Mouse (Mus musculus) stomach, postnatal 0 days (tissue): ENCODE results near the gene Prkcsh.

Experiments used
- CTCF ChIP-seq: IDR thresholded peaks from 2 replicates; pipeline ENCODE4 v1.5.1; 2016; ENCODE audit warnings: antibody characterized with exemption, low read depth, mild to moderate bottlenecking, moderate library complexity
- EP300 ChIP-seq: optimal IDR thresholded peaks from 2 replicates; pipeline ENCODE3; 2016; ENCODE audit warnings: antibody characterized with exemption

DNA sequence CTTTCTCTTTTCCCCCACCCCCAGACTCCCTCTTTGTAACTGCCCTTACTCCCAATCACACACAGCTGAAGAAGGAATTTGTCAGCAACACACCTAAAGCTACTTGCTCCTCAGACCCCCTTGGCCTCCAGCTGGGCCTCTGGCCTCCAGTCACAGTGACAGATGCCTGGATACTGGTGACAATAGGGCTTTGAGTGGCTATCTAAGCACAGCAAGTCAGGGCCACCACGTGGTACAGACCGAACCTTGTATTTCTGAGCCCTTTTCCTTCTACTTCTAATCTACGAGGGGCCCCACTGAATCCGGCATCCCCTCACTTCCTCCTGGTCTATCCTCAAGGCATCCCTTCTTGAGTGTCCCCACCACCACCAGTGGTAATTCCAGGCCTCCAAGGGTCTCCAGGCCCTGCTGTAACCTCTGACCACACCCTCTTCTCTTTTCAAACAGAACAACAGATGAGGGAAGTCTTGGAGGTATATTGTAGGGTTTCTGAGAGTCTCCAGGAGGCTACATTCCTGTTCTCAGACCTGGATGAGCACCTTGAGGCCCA is 47.2 kb downstream of the Prkcsh start:
- TF ChIP-seq CTCF (no peak), EP300 (no peak)
